Mouse (Mus musculus): ENCODE results near the gene Nbas. TPM values are rescaled to one million over a fixed set of nuclear protein-coding genes. Genes with fewer than 3 reads are reported as not detected.
A peak's percentile ranks its signal among the peaks of the same experiment; 100 is the strongest.

The Nbas gene
- total and polyA plus RNA-seq, 3 experiments = 12.8 to 33.6 (median 28.9) TPM

GRCm38 (mm10) chr12:13518082-13518481, 249.1 kb downstream of the Nbas start:
- no peak for DNase-seq
- no peaks in the 10 kb centered on the region for H3K4me1 ChIP-seq (ENCODE audit: control insufficient read depth, insufficient read depth, low read length)
- 15% methylated on average over 1 of the region's 1 CpGs for WGBS
- no peak overlapping the region for H3K27ac ChIP-seq
- no peak overlapping the region for H3K9ac ChIP-seq (ENCODE audit: low read depth, low read length)
- TF ChIP-seq POLR2A (IDR thresholded peaks at IDR 0.05; ENCODE audit: insufficient read depth, low read depth, low read length) (no peak), CTCF (IDR thresholded peaks at IDR 0.05) (no peak), EP300 (IDR thresholded peaks at IDR 0.05; ENCODE audit: insufficient read depth, low read depth, low read length) (no peak)
- no peaks in the 10 kb centered on the region for H3K27me3 ChIP-seq (ENCODE audit: control insufficient read depth, insufficient read depth, low read length)
- no peaks in the 10 kb centered on the region for H3K79me2 ChIP-seq (replicated peaks; ENCODE audit: control insufficient read depth, insufficient read depth, low read length)
- no peak overlapping the region for H3K4me3 ChIP-seq
- H3K36me3 ChIP-seq (ENCODE audit: control insufficient read depth, insufficient read depth, low read length) = no peaks in the 10 kb centered on the region
- intact Hi-C loops (cut with DNase I) = no loop called here

GRCm38 (mm10) chr12:13519413-13519812, 250.5 kb downstream of the Nbas start:
- no peak overlapping the region for H3K9ac ChIP-seq (ENCODE audit: low read depth, low read length)
- no peaks in the 10 kb centered on the region for H3K4me1 ChIP-seq (ENCODE audit: control insufficient read depth, insufficient read depth, low read length)
- H3K36me3 ChIP-seq (ENCODE audit: control insufficient read depth, insufficient read depth, low read length) = no peaks in the 10 kb centered on the region
- H3K4me3 ChIP-seq = no peak overlapping the region
- no peaks in the 10 kb centered on the region for H3K79me2 ChIP-seq (replicated peaks; ENCODE audit: control insufficient read depth, insufficient read depth, low read length)
- H3K27ac ChIP-seq = no peak overlapping the region
- 92% methylated on average over 6 of the region's 6 CpGs for WGBS
- no peaks in the 10 kb centered on the region for H3K27me3 ChIP-seq (ENCODE audit: control insufficient read depth, insufficient read depth, low read length)
- TF ChIP-seq POLR2A (IDR thresholded peaks at IDR 0.05; ENCODE audit: insufficient read depth, low read depth, low read length) = no peak
- TF ChIP-seq EP300 (IDR thresholded peaks at IDR 0.05; ENCODE audit: insufficient read depth, low read depth, low read length) = no peak
- TF ChIP-seq CTCF (IDR thresholded peaks at IDR 0.05) = no peak
- intact Hi-C loops (cut with DNase I) = no loop called here
- no peak for DNase-seq

- Histone ChIP-seq H3K79me2 (replicated peaks; ENCODE audit: control insufficient read depth, insufficient read depth, low read length) (no peaks in the 10 kb centered on the region), H3K27ac (no peak overlapping the region), H3K4me3 (no peak overlapping the region), H3K4me1 (ENCODE audit: control insufficient read depth, insufficient read depth, low read length) (no peaks in the 10 kb centered on the region), H3K36me3 (ENCODE audit: control insufficient read depth, insufficient read depth, low read length) (no peaks in the 10 kb centered on the region; the same call in 1 of the 2 replicates), H3K9ac (ENCODE audit: low read depth, low read length) (no peak overlapping the region), H3K27me3 (ENCODE audit: control insufficient read depth, insufficient read depth, low read length) (no peaks in the 10 kb centered on the region)
- WGBS = 86% methylated on average over 1 of the region's 1 CpGs
- no peak for DNase-seq
- TF ChIP-seq EP300 (IDR thresholded peaks at IDR 0.05; ENCODE audit: insufficient read depth, low read depth, low read length) (no peak), CTCF (IDR thresholded peaks at IDR 0.05) (peak; percentile 51)
- intact Hi-C loops (cut with DNase I) = no loop called here
Measured at GRCm38 (mm10) chr12:13532731-13533365, 263.9 kb downstream of the Nbas start.

- Histone ChIP-seq H3K27ac (no peak overlapping the region), H3K4me1 (ENCODE audit: control insufficient read depth, insufficient read depth, low read length) (no peaks in the 10 kb centered on the region), H3K36me3 (ENCODE audit: control insufficient read depth, insufficient read depth, low read length) (no peaks in the 10 kb centered on the region; the same call in 1 of the 2 replicates), H3K9ac (ENCODE audit: low read depth, low read length) (no peak overlapping the region), H3K4me3 (no peak overlapping the region), H3K27me3 (ENCODE audit: control insufficient read depth, insufficient read depth, low read length) (no peaks in the 10 kb centered on the region), H3K79me2 (replicated peaks; ENCODE audit: control insufficient read depth, insufficient read depth, low read length) (no peaks in the 10 kb centered on the region)
- DNase-seq = no peak
- intact Hi-C loops (cut with DNase I) = no loop called here
- WGBS = 86% methylated on average over 4 of the region's 4 CpGs
- TF ChIP-seq POLR2A (IDR thresholded peaks at IDR 0.05; ENCODE audit: insufficient read depth, low read depth, low read length) (no peak), CTCF (IDR thresholded peaks at IDR 0.05) (no peak), EP300 (IDR thresholded peaks at IDR 0.05; ENCODE audit: insufficient read depth, low read depth, low read length) (no peak)
Measured at GRCm38 (mm10) chr12:13539171-13539570, 270.2 kb downstream of the Nbas start.

GRCm38 (mm10) chr12:13543806-13544205, 274.9 kb downstream of the Nbas start:
- H3K4me1 ChIP-seq (ENCODE audit: control insufficient read depth, insufficient read depth, low read length) = no peaks in the 10 kb centered on the region
- H3K4me3 ChIP-seq = no peak overlapping the region
- no peaks in the 10 kb centered on the region for H3K79me2 ChIP-seq (replicated peaks; ENCODE audit: control insufficient read depth, insufficient read depth, low read length)
- no peak overlapping the region for H3K9ac ChIP-seq (ENCODE audit: low read depth, low read length)
- no peaks in the 10 kb centered on the region for H3K27me3 ChIP-seq (ENCODE audit: control insufficient read depth, insufficient read depth, low read length)
- intact Hi-C loops (cut with DNase I) = no loop called here
- no peak overlapping the region for H3K27ac ChIP-seq
- DNase-seq = no peak
- 72% methylated on average over 5 of the region's 5 CpGs for WGBS
- TF ChIP-seq POLR2A (IDR thresholded peaks at IDR 0.05; ENCODE audit: insufficient read depth, low read depth, low read length) (no peak), EP300 (IDR thresholded peaks at IDR 0.05; ENCODE audit: insufficient read depth, low read depth, low read length) (no peak), CTCF (IDR thresholded peaks at IDR 0.05) (no peak)
- no peaks in the 10 kb centered on the region for H3K36me3 ChIP-seq (ENCODE audit: control insufficient read depth, insufficient read depth, low read length)

- Histone ChIP-seq H3K4me1 (ENCODE audit: control insufficient read depth, insufficient read depth, low read length) (no peaks in the 10 kb centered on the region), H3K27me3 (ENCODE audit: control insufficient read depth, insufficient read depth, low read length) (no peaks in the 10 kb centered on the region), H3K36me3 (ENCODE audit: control insufficient read depth, insufficient read depth, low read length) (no peaks in the 10 kb centered on the region), H3K79me2 (replicated peaks; ENCODE audit: control insufficient read depth, insufficient read depth, low read length) (no peaks in the 10 kb centered on the region), H3K9ac (ENCODE audit: low read depth, low read length) (no peak overlapping the region), H3K4me3 (no peak overlapping the region), H3K27ac (no peak overlapping the region)
- intact Hi-C loops (cut with DNase I) = no loop called here
- no peak for TF ChIP-seq EP300 (IDR thresholded peaks at IDR 0.05; ENCODE audit: insufficient read depth, low read depth, low read length)
- no peak for TF ChIP-seq POLR2A (IDR thresholded peaks at IDR 0.05; ENCODE audit: insufficient read depth, low read depth, low read length)
- no peak for TF ChIP-seq CTCF (IDR thresholded peaks at IDR 0.05)
- WGBS = 79% methylated on average over 5 of the region's 5 CpGs
- DNase-seq = no peak
Measured at GRCm38 (mm10) chr12:13563646-13564289, 294.8 kb downstream of the Nbas start.
